Mouse (Mus musculus) bone marrow macrophage, adult 2 months (primary cell): Measurements from ENCODE around the gene Trir.

Experiments
- CTCF ChIP-seq: IDR thresholded peaks from 2 replicates; pipeline ENCODE4 v1.5.1; 2012; ENCODE audit warnings: low read depth, mild to moderate bottlenecking, low read length, moderate library complexity
- POLR2A ChIP-seq: IDR thresholded peaks from 2 replicates; pipeline ENCODE4 v1.6.1; 2012; ENCODE audit warnings: mild to moderate bottlenecking, low read depth, low read length, borderline replicate concordance

GRCm38 (mm10) chr8:85017209-85017608 is 9.4 kb upstream of the Trir start:
- TF ChIP-seq CTCF: no peak
- no peak for TF ChIP-seq POLR2A
